Mouse (Mus musculus) megakaryocyte, embryonic 14.5 days (primary cell): Measurements from ENCODE around the gene Uba3. TPM values are rescaled to one million over a fixed set of nuclear protein-coding genes. Genes with fewer than 3 reads are reported as not detected.

Experiments used
- H3K27me3 ChIP-seq: replicated peaks from 2 replicates; pipeline ENCODE3; 2012; ENCODE audit warnings: inconsistent platforms
- H3K36me3 ChIP-seq: replicated peaks from 2 replicates; pipeline ENCODE3; 2012; ENCODE audit warnings: low read length, inconsistent platforms, mixed read lengths
- H3K4me1 ChIP-seq: 2 replicates; pipeline ENCODE4 v1.6.1; 2012; ENCODE audit warnings: inconsistent platforms
- H3K4me3 ChIP-seq: replicated peaks from 2 replicates; pipeline ENCODE3; 2012; ENCODE audit warnings: moderate library complexity, mild to moderate bottlenecking, inconsistent platforms
- H3K9me3 ChIP-seq: 2 replicates; pipeline ENCODE4 v1.6.1; 2012; ENCODE audit warnings: inconsistent platforms
- FLI1 ChIP-seq: IDR thresholded peaks from 2 replicates; pipeline ENCODE4 v1.6.1; 2012; ENCODE audit warnings: low read length, inconsistent platforms, mixed read lengths
- GATA1 ChIP-seq: IDR thresholded peaks from 3 replicates; pipeline ENCODE4 v1.6.1; 2012; ENCODE audit warnings: mixed read lengths, low read length, inconsistent platforms, borderline replicate concordance
- polyA plus RNA-seq: library from polyadenylated mRNA; stranded (reverse); fragments of >175 nt; gene quantifications from 2 replicates; pipeline ENCODE4 v1.2.3, GENCODE M21; 2012; ENCODE audit warnings: low replicate concordance; ENCODE audit not compliant: insufficient read depth

The Uba3 gene
- polyA plus RNA-seq, 1 experiment = 4.7 TPM

DNA sequence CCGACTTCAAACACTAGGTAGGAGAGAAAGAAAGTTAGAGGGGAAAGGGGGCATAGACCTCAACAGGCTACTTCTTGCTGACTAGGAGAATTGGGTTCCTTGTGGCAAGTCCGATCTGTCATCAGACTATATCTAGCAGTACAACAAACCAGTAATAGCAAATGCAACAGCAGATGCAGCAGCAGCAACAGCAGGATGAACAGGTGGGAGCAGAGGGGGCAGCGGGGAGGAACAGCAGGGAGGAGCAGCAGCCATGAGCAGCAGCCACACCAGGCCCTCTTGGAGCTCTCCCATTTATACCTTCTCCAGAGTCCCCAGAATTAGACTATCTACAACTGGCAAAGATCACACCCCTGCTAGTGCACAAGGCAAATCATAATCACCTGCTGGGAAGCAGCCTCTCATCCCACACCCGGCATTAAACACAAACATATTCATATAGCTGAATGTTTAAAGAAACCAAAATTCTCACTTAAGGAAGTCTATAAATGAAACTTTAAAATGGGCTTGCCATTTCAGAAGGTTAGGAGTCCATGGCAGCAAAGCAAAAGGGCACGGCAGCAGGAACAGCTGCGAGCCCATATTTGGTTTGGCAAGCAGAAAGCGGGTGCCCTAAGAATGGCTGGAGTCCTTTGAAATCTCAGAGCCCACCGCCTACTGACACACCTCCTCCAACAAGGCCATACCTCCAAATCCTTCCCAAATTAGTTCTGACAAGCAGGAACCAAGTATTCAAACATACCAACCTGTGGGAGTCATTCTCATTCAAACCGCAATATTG is 21.8 kb upstream of the Uba3 start:
- H3K27me3 ChIP-seq = no peaks in the 10 kb centered on the region
- H3K9me3 ChIP-seq = no peaks in the 10 kb centered on the region
- H3K36me3 ChIP-seq = peaks cover 80% of the 10 kb centered on the region
- H3K4me1 ChIP-seq = peaks cover 51% of the 10 kb centered on the region
- no peak overlapping the region for H3K4me3 ChIP-seq
- no peak for TF ChIP-seq FLI1
- TF ChIP-seq GATA1 = no peak

DNA sequence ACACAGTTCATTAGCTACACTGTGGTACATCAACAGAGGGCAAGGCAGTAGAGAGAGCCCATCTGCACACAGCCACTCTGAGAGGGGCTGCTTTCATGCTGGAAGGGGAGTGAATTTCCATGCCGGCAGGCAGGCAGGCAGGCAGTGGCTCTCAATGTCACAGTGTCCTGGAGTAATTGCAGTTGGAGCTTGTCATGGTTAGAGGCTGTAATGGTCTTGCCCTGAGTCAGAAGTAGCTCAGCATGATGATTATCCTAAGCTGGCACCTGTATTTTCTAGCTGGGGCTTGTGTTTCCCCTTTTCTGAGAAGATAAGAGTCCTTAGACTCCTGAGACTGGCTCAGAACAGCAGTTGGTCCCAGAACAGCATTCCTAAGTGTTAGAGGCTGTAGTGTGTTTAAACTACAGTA is 20.6 kb upstream of the Uba3 start:
- Histone ChIP-seq H3K36me3 (peaks cover 75% of the 10 kb centered on the region), H3K9me3 (no peaks in the 10 kb centered on the region), H3K4me1 (peaks cover 63% of the 10 kb centered on the region), H3K4me3 (peak overlapping the region; percentile 59), H3K27me3 (no peaks in the 10 kb centered on the region)
- no peak for TF ChIP-seq GATA1
- no peak for TF ChIP-seq FLI1

DNA sequence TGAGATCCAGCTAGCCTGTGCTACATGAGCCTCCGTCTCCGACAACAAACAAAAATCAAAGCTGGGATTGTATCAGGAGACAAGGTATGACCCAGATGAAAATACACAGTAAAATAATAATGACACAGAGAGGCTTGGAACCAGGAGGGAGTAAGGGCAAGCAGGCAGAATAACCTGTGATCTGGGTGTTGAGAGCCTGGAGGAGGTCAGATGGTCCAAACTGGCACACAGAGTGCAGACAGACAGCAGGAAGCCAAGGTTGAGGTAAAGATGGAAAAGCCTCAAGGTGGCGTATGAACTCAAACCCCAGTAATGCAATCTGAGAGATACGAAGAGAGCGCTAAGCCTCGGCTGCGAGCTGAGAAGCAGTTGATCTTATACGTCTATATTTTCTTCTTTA is 19.1 kb upstream of the Uba3 start:
- Histone ChIP-seq H3K9me3 (no peaks in the 10 kb centered on the region), H3K4me1 (peaks cover 76% of the 10 kb centered on the region), H3K27me3 (no peaks in the 10 kb centered on the region), H3K4me3 (no peak overlapping the region), H3K36me3 (peaks cover 67% of the 10 kb centered on the region)
- no peak for TF ChIP-seq GATA1
- TF ChIP-seq FLI1 = no peak

DNA sequence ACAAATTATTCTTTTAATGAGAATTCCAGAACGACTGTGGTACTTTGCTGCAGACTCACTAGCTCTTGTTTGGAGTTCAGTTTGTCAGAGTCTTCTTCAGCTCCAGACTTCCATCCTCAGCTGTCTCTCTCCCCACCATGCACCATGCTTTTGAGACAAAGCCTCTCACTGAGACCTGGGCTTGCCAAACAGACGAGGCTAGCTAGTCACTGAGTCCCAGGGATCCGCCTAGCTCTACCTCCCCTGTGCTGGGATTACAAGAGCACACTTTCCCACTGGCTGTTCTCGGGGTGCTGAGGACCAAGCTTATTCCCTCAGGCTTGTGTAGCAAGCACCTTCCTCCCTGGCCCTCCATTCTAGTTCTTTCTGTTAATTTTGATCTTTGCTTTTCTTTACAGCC is 18.1 kb upstream of the Uba3 start:
- Histone ChIP-seq H3K9me3 (no peaks in the 10 kb centered on the region), H3K36me3 (peaks cover 66% of the 10 kb centered on the region), H3K27me3 (no peaks in the 10 kb centered on the region), H3K4me3 (peak overlapping the region; percentile 82), H3K4me1 (peaks cover 82% of the 10 kb centered on the region)
- no peak for TF ChIP-seq FLI1
- TF ChIP-seq GATA1 = no peak

DNA sequence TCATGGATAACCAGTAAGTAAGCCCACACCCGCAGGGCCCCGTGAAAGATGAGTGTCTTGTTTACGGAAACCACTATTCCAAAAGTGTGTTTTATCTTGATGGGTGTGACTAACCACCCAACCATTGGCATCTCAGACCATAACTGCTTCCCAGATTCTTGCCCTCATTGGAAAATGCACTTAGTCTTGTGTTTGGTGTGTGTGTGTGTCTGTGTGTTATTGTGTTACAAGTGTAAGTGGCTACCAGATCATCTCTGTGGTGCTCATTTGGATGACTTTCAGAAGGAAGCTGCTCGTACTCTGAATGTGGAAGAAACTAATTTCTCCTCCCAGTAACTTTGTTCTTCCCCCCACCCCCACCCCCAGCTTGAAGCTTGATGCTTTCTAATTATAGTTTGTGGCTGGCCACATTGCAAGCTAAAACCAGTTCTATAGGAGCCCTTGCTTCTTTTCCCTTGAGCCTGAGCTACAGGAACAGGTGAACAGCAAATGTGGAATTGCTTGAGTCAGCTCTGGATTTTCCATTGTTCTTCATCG is 17.6 kb upstream of the Uba3 start:
- Histone ChIP-seq H3K4me1 (peaks cover 87% of the 10 kb centered on the region), H3K4me3 (peak overlapping the region; percentile 87)

DNA sequence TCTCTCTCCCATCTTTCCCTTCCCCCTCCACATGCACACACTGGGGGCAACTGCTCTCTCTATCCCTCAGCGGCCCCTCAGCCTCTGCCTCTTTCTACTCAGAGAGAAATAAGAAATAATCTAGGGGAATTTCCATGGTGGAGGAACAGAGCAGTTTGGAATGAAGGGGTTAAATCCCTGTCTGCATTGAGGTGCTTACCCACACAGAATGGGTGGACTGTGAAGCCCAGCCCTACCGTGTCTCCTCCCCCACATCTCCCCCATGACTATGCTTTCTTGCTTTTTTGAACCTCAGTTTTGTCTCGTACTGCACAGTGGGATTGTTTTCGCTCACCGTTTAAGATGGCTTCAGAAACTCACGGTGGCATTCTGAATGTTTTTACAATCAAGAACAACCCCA is 16.9 kb upstream of the Uba3 start:
- peaks cover 89% of the 10 kb centered on the region for H3K4me1 ChIP-seq
- no peaks in the 10 kb centered on the region for H3K9me3 ChIP-seq
- no peaks in the 10 kb centered on the region for H3K27me3 ChIP-seq
- H3K4me3 ChIP-seq = peak overlapping the region; percentile 87
- H3K36me3 ChIP-seq = peaks cover 59% of the 10 kb centered on the region
- TF ChIP-seq GATA1 = no peak
- TF ChIP-seq FLI1 = no peak

More for the DNA sequence above, 17.6 kb upstream of the Uba3 start:
- no peaks in the 10 kb centered on the region for H3K27me3 ChIP-seq
- H3K36me3 ChIP-seq = peaks cover 64% of the 10 kb centered on the region
- TF ChIP-seq FLI1 (no peak), GATA1 (no peak)
- no peaks in the 10 kb centered on the region for H3K9me3 ChIP-seq

DNA sequence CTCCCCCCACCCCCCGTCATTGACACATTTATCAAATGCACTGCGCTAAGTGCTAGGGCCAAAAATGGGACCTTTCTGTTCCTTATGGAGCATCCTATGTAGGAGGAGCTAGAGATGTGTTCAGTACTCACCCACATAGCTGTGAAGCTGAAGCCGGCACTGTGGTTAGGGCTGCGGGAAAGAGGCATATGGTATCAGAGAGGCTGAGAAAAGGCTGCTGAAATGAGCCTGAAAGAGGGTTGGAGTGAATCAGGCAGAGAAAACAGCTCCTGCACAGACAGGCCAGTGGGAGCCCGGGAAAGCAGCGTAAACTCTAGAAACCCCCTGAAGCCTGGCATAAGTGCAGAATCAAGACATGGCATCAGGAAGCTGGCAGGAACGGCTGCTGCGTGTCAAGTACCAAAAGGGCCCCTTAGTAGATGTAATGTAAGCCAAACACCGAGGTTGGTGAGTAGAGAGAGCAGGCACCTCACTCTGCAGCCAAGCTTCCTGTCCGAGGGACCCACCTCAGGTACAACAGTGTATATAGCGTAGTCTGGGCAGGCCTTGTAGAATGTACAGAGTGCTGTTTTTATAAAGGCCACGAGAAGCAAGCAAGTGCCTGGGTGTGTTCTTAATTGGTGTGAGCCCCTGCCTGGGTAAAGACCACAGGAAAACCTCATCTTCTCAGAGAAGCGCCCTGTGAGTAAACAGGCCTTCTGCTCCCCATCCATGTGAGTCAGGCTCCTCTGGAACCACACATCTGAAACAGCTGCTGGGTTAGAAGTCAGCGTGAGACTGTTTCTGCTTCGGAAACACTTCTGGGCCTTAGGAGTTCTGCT is 16.0 kb upstream of the Uba3 start:
- Histone ChIP-seq H3K4me1 (peaks cover 91% of the 10 kb centered on the region), H3K36me3 (peaks cover 57% of the 10 kb centered on the region), H3K4me3 (peak overlapping the region; percentile 87), H3K9me3 (no peaks in the 10 kb centered on the region), H3K27me3 (no peaks in the 10 kb centered on the region)
- TF ChIP-seq FLI1 (no peak), GATA1 (no peak)

DNA sequence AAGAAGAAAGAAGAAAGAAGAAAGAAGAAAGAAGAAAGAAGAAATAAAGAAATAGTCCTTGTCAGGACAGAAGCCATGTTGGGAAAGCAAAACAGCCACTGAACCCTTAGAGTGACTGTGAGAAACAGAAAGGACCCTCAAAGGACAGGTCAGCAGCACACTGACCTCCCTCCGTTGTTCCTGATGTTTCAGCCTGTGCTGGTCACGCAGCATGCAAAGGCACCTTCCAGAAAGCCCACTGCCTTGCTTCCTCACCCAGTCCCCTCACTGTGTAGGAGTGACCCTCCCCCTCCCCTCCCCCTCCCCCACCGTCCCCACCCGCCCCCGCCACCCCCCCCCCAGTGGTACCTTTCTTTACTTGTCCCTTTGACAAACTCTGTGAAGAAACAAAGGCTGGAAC is 15.2 kb upstream of the Uba3 start:
- Histone ChIP-seq H3K4me3 (peak overlapping the region; percentile 71), H3K9me3 (no peaks in the 10 kb centered on the region), H3K36me3 (peaks cover 56% of the 10 kb centered on the region), H3K27me3 (no peaks in the 10 kb centered on the region), H3K4me1 (peaks cover 91% of the 10 kb centered on the region)
- TF ChIP-seq FLI1 (no peak), GATA1 (no peak)

DNA sequence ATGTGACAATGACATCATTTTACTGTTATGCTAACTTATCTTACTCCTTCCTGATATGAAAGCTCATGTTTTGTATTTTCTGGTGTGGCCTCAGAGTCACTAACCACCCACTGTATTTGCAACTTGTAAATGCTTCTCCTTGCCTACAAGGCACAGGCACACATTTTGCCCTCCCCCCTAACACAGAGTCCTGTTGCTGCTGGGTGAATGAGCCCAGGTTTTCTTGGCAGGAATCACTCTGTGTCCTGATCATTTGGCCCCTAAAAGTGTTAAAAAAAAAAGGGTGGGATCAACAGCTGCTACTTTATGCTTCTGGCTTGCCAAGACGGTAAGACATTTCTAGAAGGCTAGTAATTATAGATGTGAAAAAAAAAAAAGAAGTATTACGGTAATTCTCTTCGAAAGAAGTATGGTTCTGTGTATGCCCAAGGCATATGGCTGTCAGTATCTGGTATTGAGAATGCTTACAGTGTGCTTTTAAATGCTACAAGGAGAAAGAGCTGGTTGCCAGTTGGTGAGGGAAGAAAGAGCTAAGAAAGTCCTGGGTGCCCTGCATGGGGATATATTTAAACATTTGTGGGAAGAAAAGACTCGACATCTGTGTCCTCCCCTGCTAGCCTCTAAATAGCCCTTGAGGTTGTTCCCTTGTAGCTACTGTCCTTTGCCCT is 10.8 kb upstream of the Uba3 start:
- Histone ChIP-seq H3K4me3 (no peak overlapping the region), H3K4me1 (peaks cover 90% of the 10 kb centered on the region), H3K27me3 (no peaks in the 10 kb centered on the region), H3K9me3 (no peaks in the 10 kb centered on the region), H3K36me3 (peaks cover 59% of the 10 kb centered on the region)
- TF ChIP-seq FLI1 (no peak), GATA1 (no peak)
